Mouse (Mus musculus) heart, postnatal 10 days (tissue): ENCODE measurements around the gene Rnaseh2c. TPM values are rescaled to one million over a fixed set of nuclear protein-coding genes. Genes with fewer than 3 reads are reported as not detected.

Experiments used
- DNase-seq, 2 experiments: peaks; one replicate each; pipeline ENCODE4 v3.0.0; 2021
- intact Hi-C: fragments of 180-260 bp; cut with DNase I; formaldehyde crosslinking; loops from one replicate; pipeline ENCODE4 v1.15.1; 2025
- total RNA-seq, 2 experiments: library from RNA; stranded (reverse); gene quantifications; 2 replicates each; pipeline ENCODE4 v1.2.3; 2021

The Rnaseh2c gene
- total RNA-seq, 2 experiments from 2014 or later: 63.6 to 76.0 TPM

- intact Hi-C loops: no loop called here
- DNase-seq: peak in 1 of 2 experiments; percentile 23
Observed at GRCm38 (mm10) chr19:5572331-5573125, 29.1 kb upstream of the Rnaseh2c start.

- intact Hi-C loops: no loop called here
- no peak for DNase-seq
Observed at GRCm38 (mm10) chr19:5575336-5575735, 26.3 kb upstream of the Rnaseh2c start.

- no peak for DNase-seq
- intact Hi-C loops: no loop called here
Observed at GRCm38 (mm10) chr19:5579971-5580370, 21.7 kb upstream of the Rnaseh2c start.

GRCm38 (mm10) chr19:5580776-5581175, 20.9 kb upstream of the Rnaseh2c start:
- no peak for DNase-seq
- intact Hi-C loops: no loop called here

GRCm38 (mm10) chr19:5581995-5582394, 19.7 kb upstream of the Rnaseh2c start:
- DNase-seq: no peak
- intact Hi-C loops: no loop called here

GRCm38 (mm10) chr19:5589159-5589558, 12.5 kb upstream of the Rnaseh2c start:
- DNase-seq: no peak
- intact Hi-C loops: no loop called here

- intact Hi-C loops: no loop called here
Observed at GRCm38 (mm10) chr19:5591888-5592287, 9.8 kb upstream of the Rnaseh2c start.

GRCm38 (mm10) chr19:5599224-5599623, 2.4 kb upstream of the Rnaseh2c start:
- intact Hi-C loops: no loop called here
- no peak for DNase-seq

More at GRCm38 (mm10) chr19:5591888-5592287, 9.8 kb upstream of the Rnaseh2c start:
- DNase-seq: no peak

- intact Hi-C loops: no loop called here
- DNase-seq: no peak
Observed at GRCm38 (mm10) chr19:5603664-5604063, 2.0 kb downstream of the Rnaseh2c start.

- DNase-seq: no peak
- intact Hi-C loops: no loop called here
Observed at GRCm38 (mm10) chr19:5605126-5605525, 3.5 kb downstream of the Rnaseh2c start.

- peak in 1 of 2 experiments; percentile 30 for DNase-seq
- intact Hi-C loops: no loop called here
Observed at GRCm38 (mm10) chr19:5606196-5606595, 4.5 kb downstream of the Rnaseh2c start.

GRCm38 (mm10) chr19:5607705-5608410, 6.2 kb downstream of the Rnaseh2c start:
- DNase-seq: no peak
- intact Hi-C loops: no loop called here

GRCm38 (mm10) chr19:5608707-5609106, 7.0 kb downstream of the Rnaseh2c start:
- DNase-seq: no peak
- intact Hi-C loops: no loop called here

- DNase-seq: no peak
- intact Hi-C loops: no loop called here
Observed at GRCm38 (mm10) chr19:5609171-5609546, 7.5 kb downstream of the Rnaseh2c start.

GRCm38 (mm10) chr19:5609547-5610404, 8.1 kb downstream of the Rnaseh2c start, which contains the start of gene Kat5:
TSS of gene Kat5 (minus strand) at chr19:5610237.
- intact Hi-C loops: loop anchor here (5.0 kb wide), 1 partner anchor 173 kb away; no protein-coding TSS in a partner anchor

GRCm38 (mm10) chr19:5611973-5612372, 10.3 kb downstream of the Rnaseh2c start:
- DNase-seq: no peak
- intact Hi-C loops: loop anchor here (5.0 kb wide), 1 partner anchor 170 kb away; no protein-coding TSS in a partner anchor

More at GRCm38 (mm10) chr19:5609547-5610404, 8.1 kb downstream of the Rnaseh2c start, which contains the start of gene Kat5:
- DNase-seq: peak; percentile 95 to 97

- intact Hi-C loops: loop anchor here (5.0 kb wide), 1 partner anchor 169 kb away; no protein-coding TSS in a partner anchor
- no peak for DNase-seq
Observed at GRCm38 (mm10) chr19:5612762-5613411, 11.2 kb downstream of the Rnaseh2c start.

GRCm38 (mm10) chr19:5614953-5615352, 13.3 kb downstream of the Rnaseh2c start:
- DNase-seq: no peak
- intact Hi-C loops: loop anchor here (5.0 kb wide), 1 partner anchor 167 kb away; no protein-coding TSS in a partner anchor

- intact Hi-C loops: no loop called here
- DNase-seq: no peak
Observed at GRCm38 (mm10) chr19:5620007-5620406, 18.3 kb downstream of the Rnaseh2c start.

GRCm38 (mm10) chr19:5621884-5622283, 20.2 kb downstream of the Rnaseh2c start:
- intact Hi-C loops: no loop called here
- no peak for DNase-seq
